Mouse (Mus musculus) ES-Bruce4 (cell line): ENCODE data around the gene Smpdl3a. TPM values are rescaled to one million over a fixed set of nuclear protein-coding genes. Genes with fewer than 3 reads are reported as not detected.

Experiments
- H3K27ac ChIP-seq: 2 replicates; pipeline ENCODE4 v1.5.1; 2012; ENCODE audit warnings: low read length, inconsistent platforms; ENCODE audit not compliant: insufficient read depth
- H3K27me3 ChIP-seq: 2 replicates; pipeline ENCODE4 v1.6.1; 2012; ENCODE audit warnings: mild to moderate bottlenecking, low read length, inconsistent platforms; ENCODE audit not compliant: control insufficient read depth, poor library complexity, insufficient read depth, severe bottlenecking
- H3K36me3 ChIP-seq: 2 replicates; pipeline ENCODE4 v1.6.1; 2012; ENCODE audit warnings: inconsistent platforms, mild to moderate bottlenecking, low read length, moderate library complexity; ENCODE audit not compliant: control insufficient read depth, poor library complexity, insufficient read depth, severe bottlenecking
- H3K4me1 ChIP-seq: one replicate; pipeline ENCODE4 v1.8.1; 2011; ENCODE audit warnings: low read length; ENCODE audit not compliant: control insufficient read depth, insufficient read depth
- H3K4me3 ChIP-seq: 2 replicates; pipeline ENCODE4 v1.5.1; 2011; ENCODE audit warnings: low read depth, mild to moderate bottlenecking, low read length
- H3K9ac ChIP-seq: 2 replicates; pipeline ENCODE4 v1.6.1; 2012; ENCODE audit warnings: low read depth, mild to moderate bottlenecking, inconsistent platforms; ENCODE audit not compliant: poor library complexity, severe bottlenecking
- H3K9me3 ChIP-seq: replicated peaks from 2 replicates; pipeline ENCODE4 v1.6.1; 2012; ENCODE audit warnings: mild to moderate bottlenecking, low read length, inconsistent platforms; ENCODE audit not compliant: control insufficient read depth, poor library complexity, insufficient read depth, severe bottlenecking
- CTCF ChIP-seq: IDR thresholded peaks from one replicate; pipeline ENCODE4 v1.8.1; 2011; ENCODE audit warnings: low read depth, low read length
- EP300 ChIP-seq: IDR thresholded peaks from 2 replicates; pipeline ENCODE4 v1.6.1; 2011; ENCODE audit warnings: low read depth, low read length; ENCODE audit not compliant: insufficient read depth
- POLR2A ChIP-seq: IDR thresholded peaks from one replicate; pipeline ENCODE4 v1.8.1; 2011; ENCODE audit warnings: low read length; ENCODE audit not compliant: insufficient read depth
- polyA plus RNA-seq: library from polyadenylated mRNA; stranded (reverse); fragments of >200 nt; gene quantifications from 2 replicates; pipeline ENCODE4 v1.2.4, GENCODE M21; 2011; ENCODE audit warnings: low read depth; ENCODE audit not compliant: missing spikeins, insufficient read depth, insufficient read length

Smpdl3a gene
- polyA plus RNA-seq, 1 experiment = 0.91 TPM

DNA sequence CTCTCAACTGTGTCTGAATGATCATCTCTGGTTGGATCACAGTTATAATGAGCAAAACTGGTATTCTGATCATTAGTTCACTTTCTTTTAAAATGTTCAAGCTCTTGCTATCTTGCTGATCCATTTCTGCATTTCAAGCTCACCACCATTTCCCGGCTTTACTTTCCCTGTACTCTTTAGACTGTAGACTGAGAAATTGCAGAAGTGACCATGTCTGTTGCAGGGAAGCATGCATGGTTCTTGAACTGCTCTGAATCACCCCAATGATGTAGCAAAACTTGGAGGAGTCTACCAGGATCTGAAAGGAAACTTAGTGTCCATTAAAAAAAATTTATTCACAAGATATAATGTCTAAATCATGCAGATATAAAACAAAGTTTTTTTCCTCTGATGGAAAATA lies 1.2 kb upstream of the Smpdl3a start:
- no peaks in the 10 kb centered on the region; the same call in 1 of the 2 replicates for H3K27me3 ChIP-seq
- no peaks in the 10 kb centered on the region for H3K36me3 ChIP-seq
- no peak overlapping the region for H3K27ac ChIP-seq
- no peaks in the 10 kb centered on the region for H3K9me3 ChIP-seq
- H3K4me3 ChIP-seq = no peak overlapping the region
- no peak for TF ChIP-seq CTCF
- TF ChIP-seq EP300 = no peak
- no peak for TF ChIP-seq POLR2A
- no peak overlapping the region for H3K9ac ChIP-seq
- H3K4me1 ChIP-seq = no peaks in the 10 kb centered on the region

DNA sequence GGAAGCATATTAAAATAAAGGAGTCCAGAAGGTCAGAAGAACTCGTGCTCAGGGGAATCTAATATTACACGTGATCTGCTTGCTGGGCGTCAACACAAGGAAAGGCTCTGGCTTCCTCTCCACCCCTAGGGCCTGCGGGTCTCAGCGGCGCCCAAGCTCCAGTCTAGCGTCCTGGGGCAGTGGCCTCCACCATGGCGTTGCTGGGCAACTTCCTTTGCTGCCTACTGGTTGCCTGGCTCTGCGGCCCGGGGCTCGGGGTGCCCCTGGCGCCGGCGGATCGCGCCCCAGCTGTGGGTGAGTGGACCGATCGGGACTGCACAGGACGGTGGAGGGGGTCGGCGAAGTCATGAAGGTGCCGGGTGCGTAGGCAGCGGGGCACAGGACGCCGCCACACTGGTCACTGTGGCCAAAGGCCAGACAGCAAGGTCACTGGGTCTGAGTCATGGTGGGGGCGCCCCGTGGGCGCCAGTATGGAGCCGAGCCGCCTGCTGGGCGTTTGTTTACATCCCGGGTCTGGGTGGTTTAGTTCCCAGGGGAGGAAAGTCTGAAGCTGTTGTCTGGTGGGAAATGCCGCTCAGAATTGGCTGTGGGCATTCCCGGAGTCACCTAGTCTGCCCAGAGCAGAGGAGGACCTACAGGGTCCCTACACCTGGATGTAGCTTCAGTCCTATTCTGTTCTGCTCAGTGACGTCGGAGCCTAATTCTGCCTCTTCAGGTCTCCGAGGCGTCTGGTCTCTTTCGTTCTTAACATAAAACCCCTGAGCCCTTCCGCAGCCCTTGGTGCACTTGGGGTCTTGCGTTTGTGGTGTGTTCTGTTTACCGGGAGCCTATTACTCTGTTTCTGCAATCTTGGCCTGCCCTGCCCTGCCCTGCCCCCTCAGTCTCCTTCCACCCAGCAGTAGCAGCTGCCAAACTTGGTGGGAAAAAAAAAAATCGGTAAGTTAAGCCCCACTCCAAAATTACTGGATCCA lies 641 bp downstream of the Smpdl3a start:
- no peaks in the 10 kb centered on the region for H3K36me3 ChIP-seq
- H3K4me3 ChIP-seq = peak overlapping the region; percentile 78
- H3K27ac ChIP-seq = no peak overlapping the region
- no peaks in the 10 kb centered on the region; the same call in 1 of the 2 replicates for H3K27me3 ChIP-seq
- peak overlapping the region; percentile 67 for H3K9ac ChIP-seq
- TF ChIP-seq EP300 (no peak), CTCF (no peak), POLR2A (no peak)
- H3K4me1 ChIP-seq = no peaks in the 10 kb centered on the region
- H3K9me3 ChIP-seq = no peaks in the 10 kb centered on the region

- TF ChIP-seq CTCF = no peak
- H3K4me1 ChIP-seq = no peaks in the 10 kb centered on the region
- H3K27ac ChIP-seq = no peak overlapping the region
Observed at GRCm38 (mm10) chr10:57795542-57795941, 1.4 kb downstream of the Smpdl3a start.

GRCm38 (mm10) chr10:57796057-57796456 lies 1.9 kb downstream of the Smpdl3a start:
- no peak overlapping the region for H3K4me3 ChIP-seq
- H3K4me1 ChIP-seq = no peaks in the 10 kb centered on the region
- H3K27ac ChIP-seq = no peak overlapping the region
- H3K9me3 ChIP-seq = no peaks in the 10 kb centered on the region
- H3K9ac ChIP-seq = no peak overlapping the region
- H3K36me3 ChIP-seq = no peaks in the 10 kb centered on the region
- H3K27me3 ChIP-seq = no peaks in the 10 kb centered on the region; the same call in 1 of the 2 replicates
- TF ChIP-seq EP300 = no peak
- TF ChIP-seq CTCF = no peak

More at GRCm38 (mm10) chr10:57795542-57795941, 1.4 kb downstream of the Smpdl3a start:
- no peaks in the 10 kb centered on the region; the same call in 1 of the 2 replicates for H3K27me3 ChIP-seq
- H3K36me3 ChIP-seq = no peaks in the 10 kb centered on the region
- no peaks in the 10 kb centered on the region for H3K9me3 ChIP-seq
- H3K9ac ChIP-seq = no peak overlapping the region
- H3K4me3 ChIP-seq = no peak overlapping the region

GRCm38 (mm10) chr10:57799486-57799885 lies 5.4 kb downstream of the Smpdl3a start:
- H3K9ac ChIP-seq = no peak overlapping the region
- TF ChIP-seq EP300 (no peak), CTCF (no peak), POLR2A (no peak)
- no peaks in the 10 kb centered on the region for H3K4me1 ChIP-seq
- H3K27me3 ChIP-seq = no peaks in the 10 kb centered on the region; the same call in 1 of the 2 replicates
- H3K36me3 ChIP-seq = no peaks in the 10 kb centered on the region
- no peaks in the 10 kb centered on the region for H3K9me3 ChIP-seq
- no peak overlapping the region for H3K4me3 ChIP-seq
- H3K27ac ChIP-seq = no peak overlapping the region

DNA sequence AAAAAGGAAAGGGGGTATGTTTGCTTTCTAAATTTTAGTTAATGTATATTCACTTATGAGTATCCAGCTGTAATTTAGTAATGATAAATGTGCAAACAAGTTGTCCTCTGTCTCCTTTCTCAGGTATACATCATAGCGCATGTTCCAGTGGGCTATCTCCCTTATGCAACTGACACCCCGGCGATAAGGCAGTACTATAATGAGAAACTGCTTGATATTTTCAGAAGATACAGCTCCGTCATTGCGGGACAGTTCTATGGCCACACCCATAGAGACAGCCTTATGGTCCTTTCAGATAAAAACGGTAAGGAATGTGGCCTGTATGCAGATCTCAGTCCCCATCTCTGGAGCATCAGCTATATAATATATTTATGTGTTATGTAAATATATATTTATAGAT lies 13.6 kb downstream of the Smpdl3a start:
- no peak overlapping the region for H3K4me3 ChIP-seq
- no peaks in the 10 kb centered on the region for H3K36me3 ChIP-seq
- TF ChIP-seq POLR2A (no peak), CTCF (no peak), EP300 (no peak)
- H3K4me1 ChIP-seq = no peaks in the 10 kb centered on the region
- no peaks in the 10 kb centered on the region for H3K9me3 ChIP-seq
- H3K9ac ChIP-seq = no peak overlapping the region
- no peaks in the 10 kb centered on the region for H3K27me3 ChIP-seq
- H3K27ac ChIP-seq = no peak overlapping the region
